Mouse (Mus musculus): Measurements from ENCODE around the gene AI597479. TPM values are rescaled to one million over a fixed set of nuclear protein-coding genes. Genes with fewer than 3 reads are reported as not detected.
A peak's percentile ranks its signal among the peaks of the same experiment; 100 is the strongest.

Gene AI597479
- total RNA-seq (2014; rRNA removed) (45.7 and 46.7 TPM in 2 replicates), polyA plus RNA-seq (2015; fragmentation: Nextera tagmentation; extraction: Ambion mirVana) (28.4 and 37.0 TPM in 2 replicates)

DNA sequence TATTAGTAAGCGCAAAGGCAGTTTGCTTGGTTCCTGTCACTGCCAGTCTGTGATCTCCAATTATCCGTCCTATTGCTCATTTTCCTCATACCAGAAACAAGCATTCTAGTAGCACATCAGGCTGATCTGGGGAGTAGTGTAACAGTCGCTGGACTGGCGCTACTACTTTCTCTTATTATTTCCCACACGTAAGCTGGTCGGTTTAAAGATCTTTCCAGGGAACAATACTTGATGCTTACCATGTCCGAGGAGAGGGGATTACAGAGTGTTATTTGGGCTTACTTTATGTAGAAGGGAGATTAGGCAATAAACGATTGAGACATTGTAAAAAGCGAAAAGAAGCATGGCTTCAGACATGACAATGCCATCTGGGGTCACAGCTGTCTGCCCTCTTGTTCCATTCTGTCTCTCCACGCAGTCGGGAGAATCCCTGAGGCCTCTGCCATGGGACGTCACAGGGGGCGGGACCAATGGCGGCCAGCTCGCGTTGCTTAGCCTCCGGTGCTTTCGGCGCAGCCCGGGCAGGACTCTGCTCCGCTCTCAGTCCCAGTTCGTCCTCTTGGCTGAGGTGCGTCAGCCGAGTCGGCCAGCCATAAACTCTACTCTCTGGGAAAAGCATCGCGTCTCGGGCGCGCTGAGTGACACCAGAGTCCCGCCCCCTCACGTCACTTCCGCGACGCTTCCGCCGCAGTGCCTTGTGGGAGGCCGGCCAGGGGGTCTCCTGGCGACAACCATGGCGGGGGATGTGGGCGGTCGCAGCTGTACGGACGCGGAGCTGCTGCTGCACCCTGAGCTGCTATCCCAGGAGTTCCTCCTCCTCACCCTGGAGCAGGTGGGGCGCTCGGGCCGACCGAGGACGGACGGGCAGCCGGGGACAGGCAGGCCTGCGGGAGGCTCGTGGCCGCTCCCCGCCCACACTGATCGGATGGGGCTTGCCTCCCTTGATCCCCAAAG is at the start of gene AI597479, which contains the start of gene Tgfbrap1:
Gene AI597479, plus strand, starts transcription at position 680 of the 954 bp plus-strand sequence.
Gene Tgfbrap1, minus strand, starts transcription at position 607 of the 954 bp plus-strand sequence.
- peak within 1 kb of the TSS; percentile 90 for H3K4me3 ChIP-seq (ENCODE audit: low read depth, low read length)
- TF ChIP-seq CTCF (IDR thresholded peaks at IDR 0.05; ENCODE audit: low read depth) = no peak
- no peaks in the 10 kb centered on the region for H3K27me3 ChIP-seq (ENCODE audit: insufficient read depth, low read length)
- 2% methylated on average over 57 of the region's 57 CpGs for WGBS
- DNase-seq (peak; percentile 97), ATAC-seq (peak; percentile 98)
- peak within 1 kb of the TSS; percentile 89 for H3K9ac ChIP-seq
- peak within 1 kb of the TSS; percentile 96 for H3K27ac ChIP-seq (ENCODE audit: low read depth, low read length)
- H3K4me2 ChIP-seq (ENCODE audit: low read depth) = peak within 1 kb of the TSS; percentile 80
- peaks cover 12% of the 10 kb centered on the region for H3K4me1 ChIP-seq (ENCODE audit: insufficient read depth)
- peaks cover 4% of the 10 kb centered on the region; the same call in 1 of the 2 replicates for H3K36me3 ChIP-seq (ENCODE audit: insufficient read depth)
- no peaks in the 10 kb centered on the region for H3K9me3 ChIP-seq (ENCODE audit: low read length)

DNA sequence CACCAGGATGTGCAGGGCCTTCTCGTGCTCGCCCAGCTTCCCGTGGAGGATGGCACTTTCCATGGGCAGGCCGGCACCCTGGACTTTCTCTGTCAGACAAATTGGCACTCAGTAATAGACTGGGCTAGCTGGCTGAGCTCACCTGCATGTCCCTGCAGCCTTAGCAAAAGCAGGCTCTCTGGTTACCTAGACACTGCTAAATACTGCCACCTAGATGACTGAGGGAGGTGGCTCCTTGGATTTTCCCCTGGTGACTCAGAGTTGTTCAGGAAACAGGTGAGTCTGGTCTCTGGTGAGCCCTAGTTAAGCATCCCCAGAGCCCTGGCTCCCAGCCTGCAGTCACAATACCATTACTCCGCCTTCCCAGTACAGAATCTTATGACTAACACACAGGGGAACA is 46.6 kb upstream of the AI597479 start:
- H3K4me1 ChIP-seq (ENCODE audit: insufficient read depth) = no peaks in the 10 kb centered on the region
- ATAC-seq (peak; percentile 54; the same call in 1 of the 2 replicates), DNase-seq (peak; percentile 26)
- no peak overlapping the region for H3K4me3 ChIP-seq (ENCODE audit: low read depth, low read length)
- H3K9ac ChIP-seq = no peak overlapping the region
- peaks cover 73% of the 10 kb centered on the region for H3K36me3 ChIP-seq (ENCODE audit: insufficient read depth)
- no peak overlapping the region for H3K27ac ChIP-seq (ENCODE audit: low read depth, low read length)
- no peaks in the 10 kb centered on the region for H3K9me3 ChIP-seq (ENCODE audit: low read length)
- H3K27me3 ChIP-seq (ENCODE audit: insufficient read depth, low read length) = no peaks in the 10 kb centered on the region
- H3K4me2 ChIP-seq (ENCODE audit: low read depth) = no peak overlapping the region
- 93% methylated on average over 5 of the region's 5 CpGs for WGBS
- peak; percentile 60 for TF ChIP-seq CTCF (IDR thresholded peaks at IDR 0.05; ENCODE audit: low read depth)

DNA sequence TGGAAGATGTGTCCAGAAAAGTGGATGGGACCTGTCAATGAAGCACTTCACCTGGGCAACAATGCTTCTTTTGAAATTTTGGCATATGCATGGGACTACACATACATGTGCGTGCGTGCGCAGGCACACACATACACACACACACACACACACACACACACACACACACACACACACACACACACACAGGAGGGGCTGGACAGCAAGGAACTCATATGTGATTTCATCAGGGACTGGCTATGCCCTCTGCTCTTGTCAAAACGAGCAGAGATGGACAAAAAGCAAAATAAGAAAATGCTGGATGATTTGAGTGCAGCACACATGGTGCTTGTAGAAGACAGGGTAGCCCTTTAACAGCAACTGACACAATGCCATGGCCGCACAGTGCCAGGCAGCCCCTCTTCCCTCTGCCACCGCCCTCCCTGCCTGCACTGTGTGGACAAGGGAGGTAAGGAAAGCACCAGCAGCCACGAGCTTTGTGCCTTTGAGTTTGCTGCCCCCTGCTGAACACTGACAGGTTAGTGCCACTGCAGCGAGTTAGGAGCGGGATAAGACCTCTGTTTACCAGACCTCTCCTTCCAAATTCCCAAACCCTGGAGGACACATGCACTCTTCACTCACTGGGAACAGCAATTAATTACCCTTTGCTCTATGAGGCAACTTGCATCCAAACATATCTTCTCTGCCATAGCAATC is 32.7 kb upstream of the AI597479 start:
- Histone ChIP-seq H3K4me3 (ENCODE audit: low read depth, low read length) (no peak overlapping the region), H3K4me2 (ENCODE audit: low read depth) (no peak overlapping the region), H3K9ac (no peak overlapping the region), H3K4me1 (ENCODE audit: insufficient read depth) (no peaks in the 10 kb centered on the region), H3K9me3 (ENCODE audit: low read length) (no peaks in the 10 kb centered on the region), H3K36me3 (ENCODE audit: insufficient read depth) (peaks cover 48% of the 10 kb centered on the region), H3K27me3 (ENCODE audit: insufficient read depth, low read length) (no peaks in the 10 kb centered on the region), H3K27ac (ENCODE audit: low read depth, low read length) (no peak overlapping the region)
- peak; percentile 98 for ATAC-seq
- peak; percentile 88 for DNase-seq
- WGBS = 42% methylated on average over 9 of the region's 9 CpGs
- TF ChIP-seq CTCF (IDR thresholded peaks at IDR 0.05; ENCODE audit: low read depth) = peak; percentile 97

DNA sequence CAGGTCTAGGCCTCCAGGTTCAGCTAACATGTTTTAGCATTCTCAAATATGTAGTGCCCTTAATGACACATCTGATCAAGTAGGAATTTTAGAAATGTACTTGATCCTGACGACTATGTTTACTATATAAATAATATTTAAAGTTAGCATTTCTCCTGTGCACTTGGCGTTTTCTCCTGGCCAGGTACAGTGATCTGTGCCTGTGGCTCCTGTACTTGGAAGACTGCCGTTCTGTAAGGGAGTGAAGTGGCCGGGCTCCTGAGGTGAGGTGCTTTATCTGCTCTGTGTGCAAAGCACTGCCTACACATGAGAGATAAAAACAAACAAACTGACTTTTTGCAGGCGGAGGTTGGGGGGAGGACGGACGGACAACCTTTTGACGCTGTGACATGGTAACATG is 31.9 kb upstream of the AI597479 start:
- H3K27ac ChIP-seq (ENCODE audit: low read depth, low read length) = no peak overlapping the region
- H3K9me3 ChIP-seq (ENCODE audit: low read length) = no peaks in the 10 kb centered on the region
- no peak overlapping the region for H3K9ac ChIP-seq
- no peak overlapping the region for H3K4me3 ChIP-seq (ENCODE audit: low read depth, low read length)
- H3K4me2 ChIP-seq (ENCODE audit: low read depth) = no peak overlapping the region
- H3K36me3 ChIP-seq (ENCODE audit: insufficient read depth) = peaks cover 48% of the 10 kb centered on the region
- TF ChIP-seq CTCF (IDR thresholded peaks at IDR 0.05; ENCODE audit: low read depth) = no peak
- H3K27me3 ChIP-seq (ENCODE audit: insufficient read depth, low read length) = no peaks in the 10 kb centered on the region
- no peaks in the 10 kb centered on the region for H3K4me1 ChIP-seq (ENCODE audit: insufficient read depth)
- DNase-seq (no peak), ATAC-seq (no peak)
- 91% methylated on average over 8 of the region's 8 CpGs for WGBS

DNA sequence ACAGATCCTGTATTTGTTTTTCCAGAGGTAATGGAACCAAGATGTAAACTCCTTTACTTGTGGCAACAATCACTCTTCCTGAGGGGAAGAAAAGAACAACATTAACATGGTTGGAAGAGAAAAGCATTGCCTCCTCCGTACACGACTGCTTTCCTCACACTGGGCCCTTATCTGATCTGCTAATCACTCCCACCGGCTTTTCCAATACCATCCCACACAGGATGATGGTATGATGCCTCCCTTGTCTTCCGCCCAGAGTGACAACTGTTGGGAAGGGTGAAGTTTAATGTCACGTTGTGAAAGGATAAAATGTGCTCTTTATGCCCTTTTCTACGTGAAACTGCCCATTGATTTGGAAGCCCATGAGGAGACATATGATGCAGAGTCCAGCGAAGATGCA is 31.0 kb upstream of the AI597479 start:
- TF ChIP-seq CTCF (IDR thresholded peaks at IDR 0.05; ENCODE audit: low read depth) = no peak
- DNase-seq (no peak), ATAC-seq (no peak)
- no peaks in the 10 kb centered on the region for H3K9me3 ChIP-seq (ENCODE audit: low read length)
- no peak overlapping the region for H3K9ac ChIP-seq
- H3K27me3 ChIP-seq (ENCODE audit: insufficient read depth, low read length) = no peaks in the 10 kb centered on the region
- no peaks in the 10 kb centered on the region for H3K4me1 ChIP-seq (ENCODE audit: insufficient read depth)
- H3K4me2 ChIP-seq (ENCODE audit: low read depth) = no peak overlapping the region
- peaks cover 48% of the 10 kb centered on the region for H3K36me3 ChIP-seq (ENCODE audit: insufficient read depth)
- H3K27ac ChIP-seq (ENCODE audit: low read depth, low read length) = no peak overlapping the region
- no peak overlapping the region for H3K4me3 ChIP-seq (ENCODE audit: low read depth, low read length)
- WGBS = 89% methylated on average over 7 of the region's 7 CpGs

DNA sequence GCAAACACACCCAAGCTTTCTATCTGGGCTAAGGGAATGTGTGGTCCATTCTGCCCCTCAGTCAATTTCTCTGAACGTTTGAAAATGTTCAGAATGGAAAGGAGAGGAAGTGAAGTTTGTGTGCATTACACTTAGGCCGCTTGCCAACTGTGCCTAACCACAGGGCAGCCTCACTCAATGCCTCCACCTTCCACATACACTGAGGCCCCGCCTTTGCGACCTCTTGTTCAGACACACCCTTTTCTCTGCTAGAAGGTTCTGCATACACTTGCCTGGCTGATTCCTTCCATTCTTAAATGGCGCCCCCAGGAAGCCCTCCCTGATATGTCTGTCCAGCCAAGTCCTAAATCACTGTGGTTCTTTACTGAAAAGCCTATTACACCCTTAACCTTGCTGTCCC is 27.8 kb upstream of the AI597479 start:
- Histone ChIP-seq H3K4me3 (ENCODE audit: low read depth, low read length) (no peak overlapping the region), H3K9ac (no peak overlapping the region), H3K4me1 (ENCODE audit: insufficient read depth) (no peaks in the 10 kb centered on the region), H3K27ac (ENCODE audit: low read depth, low read length) (no peak overlapping the region), H3K36me3 (ENCODE audit: insufficient read depth) (peaks cover 51% of the 10 kb centered on the region), H3K9me3 (ENCODE audit: low read length) (no peaks in the 10 kb centered on the region), H3K4me2 (ENCODE audit: low read depth) (no peak overlapping the region), H3K27me3 (ENCODE audit: insufficient read depth, low read length) (no peaks in the 10 kb centered on the region)
- no peak for TF ChIP-seq CTCF (IDR thresholded peaks at IDR 0.05; ENCODE audit: low read depth)
- 86% methylated on average over 5 of the region's 5 CpGs for WGBS
- no peak for ATAC-seq
- no peak for DNase-seq

Data from forebrain, postnatal 0 days (tissue).